Mouse (Mus musculus): ENCODE results near the gene Paqr9. TPM values are rescaled to one million over a fixed set of nuclear protein-coding genes. Genes with fewer than 3 reads are reported as not detected.

Gene Paqr9
- polyA plus RNA-seq, 2 experiments, result 0.08 to 0.33 TPM

GRCm38 (mm10) chr9:95588070-95588469 lies 28.6 kb downstream of the Paqr9 start:
- Histone ChIP-seq H3K4me3 (replicated peaks; ENCODE audit: low read length) (no peak overlapping the region), H3K9ac (ENCODE audit: low read depth, low read length, severe bottlenecking) (no peak overlapping the region), H3K27me3 (ENCODE audit: control insufficient read depth, insufficient read depth, low read length) (no peaks in the 10 kb centered on the region), H3K36me3 (ENCODE audit: control insufficient read depth, insufficient read depth, low read length) (no peaks in the 10 kb centered on the region), H3K4me1 (ENCODE audit: control insufficient read depth, insufficient read depth, low read length) (no peaks in the 10 kb centered on the region), H3K27ac (replicated peaks; ENCODE audit: low read depth, low read length) (no peak overlapping the region), H3K9me3 (ENCODE audit: control insufficient read depth, low read length) (no peaks in the 10 kb centered on the region), H3K4me2 (replicated peaks; ENCODE audit: low read depth, low read length, severe bottlenecking) (no peak overlapping the region)
- no peak for ATAC-seq (ENCODE audit: low FRiP score, low read depth)
- no peak for TF ChIP-seq POLR2A (IDR thresholded peaks at IDR 0.05; ENCODE audit: borderline replicate concordance, extremely low read depth, insufficient read depth, insufficient read length)
- DNase-seq (ENCODE audit: low spot score), result no peak
- WGBS, result 87% methylated on average over 7 of the region's 7 CpGs

- ATAC-seq (ENCODE audit: low FRiP score, low read depth), result no peak
- Histone ChIP-seq H3K27me3 (ENCODE audit: control insufficient read depth, insufficient read depth, low read length) (no peaks in the 10 kb centered on the region), H3K27ac (replicated peaks; ENCODE audit: low read depth, low read length) (no peak overlapping the region), H3K9ac (ENCODE audit: low read depth, low read length, severe bottlenecking) (no peak overlapping the region), H3K4me2 (replicated peaks; ENCODE audit: low read depth, low read length, severe bottlenecking) (no peak overlapping the region), H3K4me3 (replicated peaks; ENCODE audit: low read length) (no peak overlapping the region), H3K4me1 (ENCODE audit: control insufficient read depth, insufficient read depth, low read length) (no peaks in the 10 kb centered on the region), H3K9me3 (ENCODE audit: control insufficient read depth, low read length) (no peaks in the 10 kb centered on the region), H3K36me3 (ENCODE audit: control insufficient read depth, insufficient read depth, low read length) (no peaks in the 10 kb centered on the region)
- TF ChIP-seq POLR2A (IDR thresholded peaks at IDR 0.05; ENCODE audit: borderline replicate concordance, extremely low read depth, insufficient read depth, insufficient read length), result no peak
- no peak for DNase-seq (ENCODE audit: low spot score)
- WGBS, result 66% methylated on average over 4 of the region's 4 CpGs
Measured at GRCm38 (mm10) chr9:95594291-95594690, 34.8 kb downstream of the Paqr9 start.

GRCm38 (mm10) chr9:95597466-95598178 lies 38.2 kb downstream of the Paqr9 start:
- ATAC-seq (ENCODE audit: low FRiP score, low read depth) (no peak), DNase-seq (ENCODE audit: low spot score) (no peak)
- Histone ChIP-seq H3K4me3 (replicated peaks; ENCODE audit: low read length) (no peak overlapping the region; the same call in 1 of the 2 replicates), H3K4me2 (replicated peaks; ENCODE audit: low read depth, low read length, severe bottlenecking) (peak overlapping the region; percentile 26; the same call in 1 of the 2 replicates), H3K36me3 (ENCODE audit: control insufficient read depth, insufficient read depth, low read length) (no peaks in the 10 kb centered on the region), H3K4me1 (ENCODE audit: control insufficient read depth, insufficient read depth, low read length) (no peaks in the 10 kb centered on the region), H3K9me3 (ENCODE audit: control insufficient read depth, low read length) (no peaks in the 10 kb centered on the region), H3K27me3 (ENCODE audit: control insufficient read depth, insufficient read depth, low read length) (no peaks in the 10 kb centered on the region), H3K9ac (ENCODE audit: low read depth, low read length, severe bottlenecking) (no peak overlapping the region), H3K27ac (replicated peaks; ENCODE audit: low read depth, low read length) (no peak overlapping the region)
- WGBS, result 39% methylated on average over 13 of the region's 13 CpGs
- TF ChIP-seq POLR2A (IDR thresholded peaks at IDR 0.05; ENCODE audit: borderline replicate concordance, extremely low read depth, insufficient read depth, insufficient read length), result no peak

- Histone ChIP-seq H3K9ac (ENCODE audit: low read depth, low read length, severe bottlenecking) (no peak overlapping the region), H3K27ac (replicated peaks; ENCODE audit: low read depth, low read length) (no peak overlapping the region), H3K4me3 (replicated peaks; ENCODE audit: low read length) (no peak overlapping the region; the same call in 1 of the 2 replicates), H3K4me1 (ENCODE audit: control insufficient read depth, insufficient read depth, low read length) (no peaks in the 10 kb centered on the region), H3K36me3 (ENCODE audit: control insufficient read depth, insufficient read depth, low read length) (no peaks in the 10 kb centered on the region), H3K9me3 (ENCODE audit: control insufficient read depth, low read length) (no peaks in the 10 kb centered on the region), H3K4me2 (replicated peaks; ENCODE audit: low read depth, low read length, severe bottlenecking) (peak overlapping the region; percentile 26; the same call in 1 of the 2 replicates), H3K27me3 (ENCODE audit: control insufficient read depth, insufficient read depth, low read length) (no peaks in the 10 kb centered on the region)
- TF ChIP-seq POLR2A (IDR thresholded peaks at IDR 0.05; ENCODE audit: borderline replicate concordance, extremely low read depth, insufficient read depth, insufficient read length), result no peak
- ATAC-seq (ENCODE audit: low FRiP score, low read depth), result no peak
- 49% methylated on average over 19 of the region's 19 CpGs for WGBS
- DNase-seq (ENCODE audit: low spot score), result no peak
Measured at GRCm38 (mm10) chr9:95598179-95598721, 38.8 kb downstream of the Paqr9 start.

- no peaks in the 10 kb centered on the region for H3K4me1 ChIP-seq (ENCODE audit: control insufficient read depth, insufficient read depth, low read length)
- 88% methylated on average over 4 of the region's 4 CpGs for WGBS
- H3K27me3 ChIP-seq (ENCODE audit: control insufficient read depth, insufficient read depth, low read length), result no peaks in the 10 kb centered on the region
- H3K9ac ChIP-seq (ENCODE audit: low read depth, low read length, severe bottlenecking), result no peak overlapping the region
- no peak overlapping the region for H3K4me2 ChIP-seq (replicated peaks; ENCODE audit: low read depth, low read length, severe bottlenecking)
- no peak for DNase-seq (ENCODE audit: low spot score)
- TF ChIP-seq POLR2A (IDR thresholded peaks at IDR 0.05; ENCODE audit: borderline replicate concordance, extremely low read depth, insufficient read depth, insufficient read length), result no peak
- H3K4me3 ChIP-seq (replicated peaks; ENCODE audit: low read length), result no peak overlapping the region
- no peak for ATAC-seq (ENCODE audit: low FRiP score, low read depth)
- H3K36me3 ChIP-seq (ENCODE audit: control insufficient read depth, insufficient read depth, low read length), result no peaks in the 10 kb centered on the region
- no peaks in the 10 kb centered on the region for H3K9me3 ChIP-seq (ENCODE audit: control insufficient read depth, low read length)
- no peak overlapping the region for H3K27ac ChIP-seq (replicated peaks; ENCODE audit: low read depth, low read length)
Measured at GRCm38 (mm10) chr9:95599399-95599798, 39.9 kb downstream of the Paqr9 start.
